Mouse (Mus musculus) cerebellum, adult 2 months (tissue): ENCODE data around the gene Igsf23.
"Not testable (repeated sequence)": the region's sequence is repeated elsewhere in the genome, so short reads cannot be mapped to it uniquely, and the experiment has no call there.

Experiments used
- CTCF ChIP-seq: fragments of 200-500 bp; IDR thresholded peaks from 2 replicates; pipeline ENCODE4 v1.5.1; 2011; ENCODE audit warnings: low read depth, mild to moderate bottlenecking, control low read depth, low read length, moderate library complexity, borderline replicate concordance; ENCODE audit not compliant: insufficient read depth
- POLR2A ChIP-seq: fragments of 200-500 bp; IDR thresholded peaks from 2 replicates; pipeline ENCODE4 v1.6.1; 2011; ENCODE audit warnings: low read length, control low read depth, borderline replicate concordance; ENCODE audit not compliant: insufficient read depth

- TF ChIP-seq CTCF, POLR2A: not testable (repeated sequence)
Observed at GRCm38 (mm10) chr7:19996721-19997120, 46.2 kb upstream of the Igsf23 start.
